Mouse (Mus musculus) testis, postnatal 10 days (tissue): ENCODE results near the gene Abcc1.

Experiments used
- DNase-seq: peaks from one replicate; pipeline ENCODE4 v3.0.0; 2021; ENCODE audit warnings: low spot score

The Abcc1 gene

DNA sequence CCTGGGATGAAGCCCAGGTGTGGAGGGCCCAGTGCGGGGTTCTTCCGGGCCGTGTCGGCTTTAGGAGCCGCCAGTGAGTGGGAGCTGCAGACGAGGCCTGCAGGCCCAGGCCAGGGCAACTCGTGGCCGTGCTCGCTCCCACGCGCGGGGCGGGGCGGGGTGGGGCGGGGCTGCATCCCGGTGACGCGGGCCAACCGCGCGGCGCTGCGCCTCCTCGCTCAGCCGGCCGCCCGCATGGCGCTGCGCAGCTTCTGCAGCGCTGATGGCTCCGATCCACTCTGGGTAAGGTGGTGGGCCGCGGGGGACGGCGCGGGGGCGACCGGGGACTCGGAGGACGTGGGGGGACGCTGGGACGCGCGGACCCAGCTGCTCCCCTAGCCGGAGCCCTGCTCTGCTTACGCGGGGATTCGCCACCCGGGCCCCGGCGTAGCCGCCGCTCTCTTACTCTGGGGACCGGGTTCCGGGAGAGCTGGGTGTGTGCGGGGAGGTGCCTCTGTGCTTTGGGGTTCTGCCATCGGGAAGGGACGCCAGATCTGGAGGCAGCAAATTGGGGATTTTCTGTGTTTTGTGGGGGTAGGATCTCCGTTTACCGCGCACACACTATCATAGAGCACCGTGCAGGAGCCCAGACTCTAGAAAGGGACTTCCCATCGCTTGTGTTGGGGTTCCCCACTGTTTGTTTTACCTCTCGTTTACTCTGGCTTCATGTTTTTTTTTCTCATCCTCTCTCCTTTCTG lies at the start of gene Abcc1:
Gene Abcc1, plus strand, starts transcription at position 197 of the 737 bp plus-strand sequence.
- peak; percentile 86 for DNase-seq

DNA sequence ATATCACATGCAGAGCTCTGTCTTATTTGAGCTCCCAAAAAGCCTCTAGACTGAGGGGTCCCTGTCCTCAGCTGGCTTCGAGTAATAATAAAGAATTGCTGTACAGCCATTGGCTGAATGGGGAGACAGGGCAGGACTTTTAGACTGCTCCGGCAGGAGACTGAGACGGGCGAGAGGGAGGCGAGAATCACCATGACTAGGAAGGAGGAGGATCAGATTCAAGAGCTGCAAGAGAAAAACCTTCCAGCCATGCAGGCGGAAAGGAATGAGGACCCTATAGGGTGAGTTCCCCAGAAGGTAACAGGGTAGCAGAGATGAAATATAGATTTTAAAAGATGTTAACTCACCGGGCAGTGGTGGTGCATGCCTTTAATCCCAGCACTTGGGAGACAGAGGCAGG lies 48.4 kb upstream of the Abcc1 start:
- no peak for DNase-seq

DNA sequence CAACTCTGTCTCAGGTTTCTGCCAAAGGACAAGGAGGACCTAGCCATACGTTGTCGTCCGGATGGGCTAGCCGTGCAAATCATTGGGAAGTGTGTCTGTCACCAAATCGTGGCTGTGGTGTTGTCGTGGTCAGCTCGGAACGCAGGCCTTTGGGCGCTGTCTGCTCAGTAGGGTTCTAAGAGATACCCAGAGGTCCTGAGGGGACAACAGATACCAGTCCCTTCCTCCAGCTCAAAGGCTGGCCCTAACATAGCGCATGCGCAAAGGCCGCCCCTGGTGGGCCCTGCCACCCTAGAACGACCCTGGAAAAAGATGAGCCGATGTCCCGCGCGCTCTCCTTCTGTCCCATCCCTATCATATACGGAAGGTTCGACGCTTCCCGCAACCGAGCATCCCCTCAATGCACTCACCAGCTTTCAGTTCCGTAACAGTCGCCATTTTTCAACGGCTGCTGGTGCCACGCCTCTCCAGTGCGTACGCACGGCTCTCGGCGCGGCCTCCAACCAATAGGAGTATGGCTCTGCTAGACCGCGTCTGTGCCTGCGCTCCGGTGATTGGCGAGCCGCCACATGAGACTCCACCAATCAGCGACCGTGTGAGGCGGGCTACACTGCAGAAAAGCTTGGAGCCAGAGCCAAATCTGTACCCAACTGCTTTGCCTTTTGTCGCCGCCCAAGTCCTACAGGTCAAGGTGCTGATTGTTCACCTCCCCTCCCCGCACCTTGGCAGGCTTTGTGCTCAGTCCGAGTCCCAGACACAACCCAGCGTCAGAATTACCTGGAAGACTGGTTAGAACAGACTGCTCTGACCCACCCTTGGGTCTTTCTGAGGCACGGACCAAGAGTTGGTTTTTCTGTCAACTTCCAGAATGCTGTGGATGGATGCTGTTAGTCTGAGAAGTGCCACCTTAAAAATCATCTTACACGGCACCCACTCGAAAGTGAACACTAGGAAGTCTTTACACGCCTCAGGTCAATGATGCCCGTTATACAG lies 44.2 kb upstream of the Abcc1 start, which contains the start of gene Fopnl:
Gene Fopnl, minus strand, starts transcription at position 522 of the 993 bp plus-strand sequence.
- peak; percentile 98 for DNase-seq

DNA sequence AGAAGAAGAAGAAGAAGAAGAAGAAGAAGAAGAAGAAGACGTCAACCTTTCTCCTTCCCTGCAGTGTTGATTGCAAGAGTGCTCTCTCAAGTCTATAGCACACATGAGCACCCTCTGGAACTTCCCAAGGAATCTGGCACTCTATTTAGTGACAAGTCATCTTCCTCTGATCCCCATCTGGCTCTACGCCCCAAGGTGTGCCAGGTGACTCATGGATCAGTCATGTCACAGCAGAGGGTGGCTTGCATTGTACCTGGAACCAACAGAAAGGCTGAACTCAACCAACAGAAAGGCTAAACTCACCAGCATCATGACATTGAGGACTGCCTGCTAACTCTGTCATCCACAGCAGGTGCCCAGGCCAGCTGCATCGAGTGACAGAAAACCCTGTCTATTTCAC lies 41.7 kb upstream of the Abcc1 start:
- DNase-seq: no peak

DNA sequence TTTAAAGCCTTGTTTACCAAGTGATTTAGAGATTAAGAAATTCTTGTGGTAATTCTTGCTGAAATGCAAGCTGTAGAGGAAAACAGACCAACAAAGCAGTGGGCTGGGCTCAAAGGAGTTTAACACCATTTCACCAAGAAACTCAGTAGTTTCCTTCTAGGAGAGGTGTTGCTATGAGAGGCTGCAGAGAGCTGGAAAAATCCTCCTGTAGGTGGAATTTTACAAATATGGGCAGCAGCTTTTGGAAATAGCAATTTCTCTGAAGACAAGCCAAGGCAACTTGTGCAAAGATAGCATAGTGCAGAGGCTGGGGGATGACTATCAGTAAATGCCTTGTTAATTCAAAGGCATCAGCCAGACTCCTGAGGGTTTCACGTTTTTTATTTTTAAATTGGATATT lies 40.9 kb upstream of the Abcc1 start:
- DNase-seq: no peak

DNA sequence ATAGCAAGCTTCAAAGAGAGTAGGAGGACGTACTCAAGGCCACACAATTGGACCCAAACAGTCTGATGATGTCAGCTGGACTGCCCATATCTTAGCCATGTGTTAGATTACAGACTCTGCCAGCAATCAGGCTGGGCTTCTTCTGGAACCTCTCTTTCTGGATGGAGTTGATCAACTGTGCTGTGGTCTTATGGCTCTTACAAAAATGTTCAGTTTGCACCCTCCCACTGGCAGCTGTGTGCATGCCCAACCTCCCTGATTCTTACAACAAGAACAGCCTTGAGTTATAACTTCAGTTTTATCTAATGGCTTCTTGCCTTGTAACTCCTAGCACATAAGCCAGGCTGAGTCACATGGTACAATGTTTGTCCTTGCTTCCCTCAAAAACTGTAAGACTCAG lies 33.2 kb upstream of the Abcc1 start:
- no peak for DNase-seq

DNA sequence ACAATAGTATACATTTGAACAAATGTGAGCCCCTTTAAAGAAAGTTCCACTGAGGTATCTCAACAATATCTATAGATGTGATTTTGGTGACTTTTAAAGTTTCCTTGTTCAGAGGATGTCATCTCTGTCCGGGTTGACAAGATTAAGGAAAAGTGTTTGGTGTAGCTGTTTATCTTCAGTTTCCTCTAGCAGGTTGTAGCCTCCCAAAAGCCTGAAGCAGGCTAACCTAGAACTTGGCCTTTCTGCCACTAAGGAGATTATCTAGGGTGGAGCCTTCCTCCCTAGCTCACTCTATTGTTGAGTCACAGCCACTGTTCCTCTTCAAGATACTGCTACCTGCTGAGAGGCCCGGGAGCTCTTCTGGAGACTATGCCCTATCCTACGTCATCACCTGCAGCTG lies 16.4 kb upstream of the Abcc1 start:
- no peak for DNase-seq

DNA sequence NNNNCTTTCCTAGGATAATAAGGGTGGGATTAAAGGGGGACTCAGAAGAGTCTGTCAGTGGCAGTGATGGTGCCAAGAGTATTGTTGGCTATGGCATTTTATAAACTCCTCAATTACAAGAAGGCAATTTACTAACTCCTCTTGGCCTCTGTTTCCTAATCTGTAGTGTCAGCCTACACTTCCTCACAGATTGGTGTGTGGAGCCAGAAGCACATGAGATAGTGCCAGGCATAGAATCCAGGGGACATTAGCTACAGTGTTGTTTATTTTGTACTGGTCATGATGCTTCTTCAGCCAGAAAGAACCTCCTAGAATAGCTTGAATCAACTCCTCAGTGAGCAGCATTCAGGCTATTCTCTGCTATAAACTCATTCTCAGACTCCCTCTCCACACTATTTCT lies 9.8 kb upstream of the Abcc1 start:
- no peak for DNase-seq

DNA sequence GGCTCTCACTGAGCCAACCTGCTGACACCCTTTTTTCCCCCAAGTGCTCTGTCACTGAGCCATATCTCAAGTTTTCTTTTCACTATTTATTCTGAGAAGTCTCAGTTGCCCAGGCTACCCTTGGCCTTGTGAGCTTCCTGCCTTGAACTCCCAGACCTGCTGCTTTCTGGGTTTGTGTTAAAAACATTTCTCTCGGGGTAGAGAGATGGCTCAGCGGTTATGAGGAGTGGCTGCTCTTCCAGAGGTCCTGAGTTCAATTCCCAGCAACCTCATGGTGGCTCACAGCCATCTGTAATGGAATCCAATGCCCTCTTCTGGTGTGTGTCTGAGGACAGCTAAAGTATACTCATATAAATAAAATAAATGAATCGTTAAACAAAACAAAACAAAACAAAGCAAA lies 9.1 kb upstream of the Abcc1 start:
- DNase-seq: no peak

DNA sequence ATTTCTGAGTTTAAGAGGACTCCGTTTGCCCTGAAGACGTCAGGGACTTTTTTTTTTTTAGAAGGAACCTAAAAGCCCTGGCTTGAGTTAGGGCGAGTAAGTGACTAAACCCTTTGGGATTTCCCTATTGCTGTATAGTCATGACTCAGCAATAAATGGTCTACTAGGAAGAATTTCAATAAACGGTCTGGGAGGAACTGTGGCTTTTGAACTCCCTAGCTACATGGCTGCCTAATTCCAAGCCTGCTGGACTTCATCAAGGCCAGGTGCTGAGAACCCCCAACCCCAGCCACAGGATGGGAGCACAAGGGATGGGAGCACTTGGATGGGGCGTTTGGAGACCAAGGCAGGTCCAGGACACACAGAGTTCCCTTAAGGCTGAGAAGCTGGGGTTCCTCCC lies 8.7 kb upstream of the Abcc1 start:
- no peak for DNase-seq

DNA sequence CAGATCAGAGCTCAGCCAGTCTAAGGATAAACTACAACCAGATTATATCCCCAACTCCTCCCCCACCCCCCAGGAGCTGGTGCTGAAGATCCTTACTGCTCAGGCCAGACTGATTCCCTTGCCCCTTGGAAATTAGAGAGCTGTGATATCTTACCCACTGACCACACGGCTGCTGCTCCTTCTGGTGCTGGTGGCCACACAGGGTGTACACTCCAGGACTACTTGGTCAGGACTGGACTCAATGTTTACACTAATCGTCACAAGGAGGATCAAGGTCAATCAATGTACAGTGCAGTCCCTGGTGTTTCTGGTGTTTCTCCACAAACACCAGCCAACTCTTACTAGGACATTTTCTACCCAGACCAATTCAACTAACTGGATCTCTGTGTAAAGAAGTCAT lies 3.5 kb upstream of the Abcc1 start:
- DNase-seq: no peak

DNA sequence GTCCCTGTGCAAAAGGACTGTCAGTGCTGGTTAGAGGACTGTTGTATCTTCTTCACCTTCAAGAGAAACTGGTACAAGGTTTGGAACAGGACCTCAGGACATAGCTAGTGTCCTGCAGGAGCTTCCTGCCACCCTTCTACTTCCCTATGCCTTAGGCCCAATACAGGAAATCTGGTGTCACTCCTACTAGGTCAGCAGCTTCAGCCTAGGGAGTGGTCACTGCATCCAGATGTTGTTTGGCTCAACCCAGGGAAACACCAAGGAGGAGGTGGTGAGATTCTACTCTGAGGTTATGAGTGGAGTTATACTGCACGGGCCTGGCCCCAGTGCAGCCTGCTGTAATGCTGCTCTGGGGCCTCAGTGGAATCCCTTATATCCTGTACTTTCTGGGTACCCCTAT lies 2.8 kb upstream of the Abcc1 start:
- DNase-seq: no peak

DNA sequence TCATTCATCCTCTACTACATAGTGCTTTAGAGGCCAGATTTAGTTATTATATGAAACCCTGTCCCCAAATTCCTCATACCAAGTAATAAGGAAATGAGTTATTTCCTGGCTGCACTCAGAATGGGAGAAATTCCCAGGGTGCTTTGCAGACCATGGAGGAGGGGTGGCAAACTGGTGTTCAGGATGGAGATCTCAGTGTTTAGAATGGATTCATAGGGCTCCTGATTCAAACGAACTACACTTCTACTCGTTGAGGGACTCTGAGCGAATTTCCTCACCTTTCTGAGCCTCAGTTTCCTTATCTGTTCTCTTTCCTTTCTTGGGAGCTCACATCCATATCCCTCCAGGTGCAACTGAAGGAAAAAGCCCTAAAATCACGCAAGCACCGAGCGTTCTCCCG lies 427 bp upstream of the Abcc1 start:
- DNase-seq: no peak

DNA sequence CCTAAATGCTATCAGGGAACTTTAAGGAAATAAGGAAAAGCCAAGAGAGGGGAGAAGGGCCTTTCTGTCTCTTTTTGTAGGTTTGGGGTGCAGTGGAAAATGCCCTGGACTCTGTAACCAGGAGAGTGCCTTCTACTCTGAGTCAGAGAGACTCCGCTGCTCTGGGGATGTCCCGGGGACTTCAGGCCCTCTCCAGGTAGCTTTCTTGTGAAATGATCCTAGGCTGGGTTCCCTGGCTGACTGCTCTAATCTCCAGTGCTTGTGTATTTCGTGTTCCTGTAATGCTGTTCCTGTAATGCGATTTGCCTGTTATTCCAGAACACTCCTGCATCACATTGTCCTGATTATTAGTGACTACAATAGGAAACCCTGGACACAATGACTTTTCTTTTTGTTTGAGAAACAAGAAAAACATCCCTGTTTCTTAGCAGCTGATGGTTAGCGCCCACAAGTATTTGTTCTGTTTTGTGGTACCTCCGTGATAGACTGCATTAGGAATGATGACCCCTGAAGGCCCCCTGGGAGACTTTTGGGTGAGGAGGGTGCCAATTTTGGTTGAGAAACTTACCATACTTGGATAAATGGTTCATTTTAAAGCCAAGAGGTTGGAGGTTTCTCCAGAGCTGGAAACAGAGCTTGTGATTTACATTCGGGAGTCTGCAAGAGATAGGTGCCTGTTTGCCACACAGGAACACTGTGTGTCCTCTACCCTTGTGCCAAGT lies 902 bp downstream of the Abcc1 start:
- no peak for DNase-seq

DNA sequence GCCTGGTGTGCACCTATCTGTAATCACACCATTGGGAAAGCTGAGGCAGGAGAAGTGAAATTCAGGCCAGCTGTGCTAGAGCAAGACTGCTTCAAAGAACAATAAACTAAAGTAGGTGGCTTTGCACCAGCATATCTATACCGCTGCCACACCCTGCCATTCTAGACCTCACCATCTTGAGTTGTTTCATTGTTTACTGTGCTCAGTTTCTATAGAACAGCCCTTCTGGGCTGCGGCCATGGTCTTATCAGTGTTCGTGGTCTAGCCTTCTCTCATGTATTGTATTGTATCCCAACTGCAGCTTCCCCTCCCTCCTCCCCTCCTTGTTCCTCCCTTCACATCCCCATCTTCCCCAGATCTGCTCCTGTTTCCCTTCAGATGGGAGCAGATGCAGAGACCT lies 2.1 kb downstream of the Abcc1 start:
- DNase-seq: no peak

DNA sequence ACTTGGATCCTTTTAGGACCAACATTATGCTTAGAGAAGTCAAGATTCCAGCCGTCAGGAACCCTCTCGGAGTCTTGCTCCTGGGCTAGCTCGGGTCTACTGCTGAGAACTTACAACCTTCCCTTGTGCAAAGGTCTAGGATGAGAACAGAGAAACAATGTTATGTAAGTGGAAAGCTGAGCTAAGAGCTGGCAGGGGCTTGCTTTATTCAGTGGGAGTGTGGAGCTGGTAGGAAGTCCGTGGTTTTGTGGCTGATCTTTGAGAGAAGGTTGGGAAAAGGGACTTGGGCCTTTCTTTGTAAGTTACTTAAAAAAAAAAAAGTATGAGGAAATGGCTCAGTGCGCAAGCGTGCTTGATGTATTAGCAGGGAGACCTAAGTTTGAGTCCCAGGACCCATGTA lies 2.7 kb downstream of the Abcc1 start:
- DNase-seq: no peak

DNA sequence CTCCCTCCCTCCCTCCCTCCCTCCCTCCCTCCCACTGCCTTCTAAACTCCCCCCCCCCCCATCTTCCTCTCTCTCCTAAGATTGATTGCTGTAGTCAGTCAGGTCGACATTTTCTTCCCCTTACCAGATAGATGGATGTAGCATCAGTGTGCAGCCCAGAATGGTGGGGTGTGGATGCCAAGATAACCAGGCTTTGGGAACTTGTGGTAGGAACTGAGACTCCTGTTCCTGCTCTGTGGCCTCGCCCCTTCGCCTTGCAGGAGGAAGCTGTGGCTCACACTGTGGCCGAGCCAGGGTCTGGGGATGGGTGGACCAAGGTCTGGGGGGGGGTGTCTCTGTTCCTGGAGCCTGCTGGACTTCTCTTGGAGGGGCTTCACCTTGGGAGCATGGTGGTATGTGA lies 4.1 kb downstream of the Abcc1 start:
- DNase-seq: no peak

DNA sequence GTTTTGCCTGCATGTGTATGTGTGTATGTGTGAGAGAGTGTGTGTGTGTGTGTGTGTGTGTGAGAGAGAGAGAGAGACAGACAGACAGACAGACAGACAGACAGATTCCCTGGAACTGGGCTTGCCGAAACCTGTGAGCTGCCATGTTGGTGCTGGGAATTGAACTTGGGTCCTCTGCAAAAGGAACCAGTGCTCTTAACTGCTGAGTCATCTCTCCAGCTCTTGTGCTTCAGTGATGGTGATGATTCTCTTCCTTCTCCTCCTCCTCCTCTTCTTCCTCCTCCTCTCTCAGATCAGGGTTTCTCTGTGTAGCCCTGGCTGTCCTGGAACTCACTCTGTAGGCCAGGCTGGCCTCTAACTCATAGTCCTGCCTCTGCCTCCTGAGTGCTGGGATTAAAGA lies 4.7 kb downstream of the Abcc1 start:
- no peak for DNase-seq

DNA sequence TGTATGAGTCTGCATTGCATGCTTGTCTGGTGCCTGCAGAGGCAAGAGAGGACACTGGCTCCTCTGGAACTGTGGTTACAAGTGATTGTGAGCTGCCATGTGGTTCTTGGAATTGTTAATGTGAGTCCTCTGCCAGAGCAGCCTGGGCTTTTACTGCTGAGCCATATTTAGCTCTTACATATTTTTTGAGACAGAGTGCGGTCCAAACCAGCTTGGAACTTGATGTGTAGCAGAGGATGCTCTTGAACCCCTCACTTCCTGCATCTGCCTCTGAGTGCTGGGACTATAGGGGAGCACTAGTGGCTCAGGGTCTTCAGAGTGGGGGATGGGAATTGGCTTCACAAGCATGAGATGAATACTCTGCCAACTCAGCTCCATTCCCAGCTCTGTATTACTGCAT lies 10.0 kb downstream of the Abcc1 start:
- DNase-seq: no peak

DNA sequence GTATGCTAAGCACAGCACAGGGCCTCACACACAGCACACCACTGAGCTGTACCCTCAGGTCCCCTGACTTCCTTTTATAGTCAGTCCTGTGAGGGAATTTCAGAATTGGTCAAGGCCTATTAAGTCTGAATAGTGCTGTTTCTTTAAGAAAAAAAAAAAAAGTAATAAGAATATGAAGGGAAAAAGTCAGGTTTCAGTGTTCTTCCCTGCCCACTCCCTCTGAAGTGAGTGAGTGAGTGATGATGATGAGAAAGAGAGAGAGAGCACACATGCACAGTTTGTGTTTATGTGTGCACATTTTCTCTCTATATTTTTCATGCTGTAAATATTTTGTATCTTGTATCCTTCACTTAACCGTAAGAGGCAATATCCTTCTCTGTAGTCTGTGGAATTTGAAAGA lies 11.0 kb downstream of the Abcc1 start:
- no peak for DNase-seq

DNA sequence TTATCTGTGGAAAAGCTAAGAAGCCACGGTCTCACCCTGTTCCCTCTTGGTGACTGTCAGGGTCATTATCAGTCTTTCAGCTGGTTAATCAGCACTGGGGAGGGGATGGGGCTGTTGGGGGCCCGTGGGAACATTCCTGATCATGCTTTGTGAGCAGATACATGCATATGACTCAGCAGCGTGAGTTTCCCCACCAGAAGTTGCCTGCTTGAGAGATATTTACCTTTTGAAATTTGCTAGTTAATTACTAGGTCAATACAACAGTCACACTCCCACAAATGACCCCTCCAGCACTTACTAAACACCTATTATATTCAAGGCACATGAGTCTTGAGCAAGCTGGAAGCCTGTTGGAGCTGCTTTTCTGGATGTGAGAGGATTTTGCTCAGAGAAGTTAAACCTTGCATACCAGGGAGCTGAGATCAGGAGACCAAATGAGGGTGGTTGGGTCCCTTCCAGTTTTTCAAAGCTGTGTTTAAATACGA lies 11.5 kb downstream of the Abcc1 start:
- DNase-seq: no peak

DNA sequence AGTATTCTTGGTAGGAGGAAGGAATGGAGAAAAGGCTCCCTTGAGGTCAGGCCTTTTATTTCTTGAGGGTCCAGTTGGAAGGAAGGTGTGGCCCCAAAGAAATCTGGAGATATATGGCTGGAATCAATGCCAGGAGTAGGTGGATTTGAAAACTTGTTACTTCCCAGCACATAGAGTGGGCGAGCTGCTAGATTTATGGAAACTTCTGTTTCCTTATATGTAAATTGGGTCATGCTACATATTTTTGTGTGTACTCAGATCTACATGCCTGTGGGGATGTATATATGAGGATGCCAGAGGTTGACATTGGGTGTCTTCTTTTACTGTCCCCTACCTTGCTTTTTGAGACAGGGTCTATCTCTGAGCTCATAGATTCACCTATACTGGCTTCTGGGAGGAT lies 14.6 kb downstream of the Abcc1 start:
- no peak for DNase-seq
